Mouse (Mus musculus): Measurements from ENCODE around the gene Aldh3b3. TPM values are rescaled to one million over a fixed set of nuclear protein-coding genes. Genes with fewer than 3 reads are reported as not detected.

The Aldh3b3 gene
- polyA plus RNA-seq, 1 experiment, result 0.16 TPM

Other genes starting within 250 kb of the Aldh3b3 start
- gene Kmt5b, start 191.2 kb upstream of the Aldh3b3 start, polyA plus RNA-seq (2012; rRNA removed), result 9.9 and 15.8 TPM in 2 replicates
- 49.1 and 75.4 TPM in 2 replicates for gene Chka, start 106.9 kb upstream of the Aldh3b3 start, polyA plus RNA-seq (2012; rRNA removed)
- 164 and 198 TPM in 2 replicates for gene Tcirg1, start 51.5 kb upstream of the Aldh3b3 start, polyA plus RNA-seq (2012; rRNA removed)
- gene Ndufs8, start 45.9 kb upstream of the Aldh3b3 start, polyA plus RNA-seq (2012; rRNA removed), result 417 TPM in 2 replicates
- 21.4 and 45.1 TPM in 2 replicates for gene Aldh3b1, start 28.8 kb upstream of the Aldh3b3 start, polyA plus RNA-seq (2012; rRNA removed)
- gene Unc93b1, start 23.5 kb upstream of the Aldh3b3 start, polyA plus RNA-seq (2012; rRNA removed), result 123 and 160 TPM in 2 replicates
- gene Aldh3b2, start 13.7 kb downstream of the Aldh3b3 start, polyA plus RNA-seq (2012; rRNA removed), result 1.3 and 2.0 TPM in 2 replicates
- gene Acy3, start 27.9 kb downstream of the Aldh3b3 start, polyA plus RNA-seq (2012; rRNA removed), result 42.5 and 88.2 TPM in 2 replicates
- gene Tbx10, start 34.1 kb downstream of the Aldh3b3 start, polyA plus RNA-seq (2012; rRNA removed), result not detected in 2 replicates
- gene Nudt8, start 41.9 kb downstream of the Aldh3b3 start, polyA plus RNA-seq (2012; rRNA removed), result 7.7 and 10.5 TPM in 2 replicates
- 1.0 and 2.2 TPM in 2 replicates for gene Gm49405, start 42.0 kb downstream of the Aldh3b3 start, polyA plus RNA-seq (2012; rRNA removed)
- gene Doc2g, start 44.7 kb downstream of the Aldh3b3 start, polyA plus RNA-seq (2012; rRNA removed), result 6.8 and 7.3 TPM in 2 replicates
- 152 and 205 TPM in 2 replicates for gene Ndufv1, start 54.2 kb downstream of the Aldh3b3 start, polyA plus RNA-seq (2012; rRNA removed)
- 910 and 1,226 TPM in 2 replicates for gene Gstp1, start 79.3 kb downstream of the Aldh3b3 start, polyA plus RNA-seq (2012; rRNA removed)
- gene Gstp2, start 87.4 kb downstream of the Aldh3b3 start, polyA plus RNA-seq (2012; rRNA removed), result 188 and 228 TPM in 2 replicates
- 19.4 and 21.9 TPM in 2 replicates for gene Gstp3, start 100.9 kb downstream of the Aldh3b3 start, polyA plus RNA-seq (2012; rRNA removed)
- not detected in 2 replicates for gene Cabp2, start 122.9 kb downstream of the Aldh3b3 start, polyA plus RNA-seq (2012; rRNA removed)
- gene Cdk2ap2, start 138.5 kb downstream of the Aldh3b3 start, polyA plus RNA-seq (2012; rRNA removed), result 319 and 372 TPM in 2 replicates
- gene Pitpnm1, start 141.4 kb downstream of the Aldh3b3 start, polyA plus RNA-seq (2012; rRNA removed), result 114 and 145 TPM in 2 replicates
- gene Aip, start 167.2 kb downstream of the Aldh3b3 start, polyA plus RNA-seq (2012; rRNA removed), result 62.8 and 63.6 TPM in 2 replicates
- 0.03 TPM in 1 of 2 replicates, not detected in the other for gene Gpr152, start 181.1 kb downstream of the Aldh3b3 start, polyA plus RNA-seq (2012; rRNA removed)
- 0.45 and 0.88 TPM in 2 replicates for gene Cabp4, start 185.4 kb downstream of the Aldh3b3 start, polyA plus RNA-seq (2012; rRNA removed)
- gene Coro1b, start 190.0 kb downstream of the Aldh3b3 start, polyA plus RNA-seq (2012; rRNA removed), result 385 and 500 TPM in 2 replicates
- 56.3 and 62.6 TPM in 2 replicates for gene Ptprcap, start 195.0 kb downstream of the Aldh3b3 start, polyA plus RNA-seq (2012; rRNA removed)
- 37.5 and 49.3 TPM in 2 replicates for gene Rps6kb2, start 204.7 kb downstream of the Aldh3b3 start, polyA plus RNA-seq (2012; rRNA removed)
- gene Carns1, start 216.8 kb downstream of the Aldh3b3 start, polyA plus RNA-seq (2012; rRNA removed), result 3.2 and 3.3 TPM in 2 replicates
- gene Tbc1d10c, start 232.6 kb downstream of the Aldh3b3 start, polyA plus RNA-seq (2012; rRNA removed), result 23.0 TPM in 2 replicates
- gene Ppp1ca, start 233.4 kb downstream of the Aldh3b3 start, polyA plus RNA-seq (2012; rRNA removed), result 374 and 382 TPM in 2 replicates
- gene Rad9a, start 243.0 kb downstream of the Aldh3b3 start, polyA plus RNA-seq (2012; rRNA removed), result 25.5 and 26.9 TPM in 2 replicates

Measured in large intestine, adult 2 months (tissue).